ENCODE assay signal across 8 mouse cellular contexts in the genomic region with DNA sequence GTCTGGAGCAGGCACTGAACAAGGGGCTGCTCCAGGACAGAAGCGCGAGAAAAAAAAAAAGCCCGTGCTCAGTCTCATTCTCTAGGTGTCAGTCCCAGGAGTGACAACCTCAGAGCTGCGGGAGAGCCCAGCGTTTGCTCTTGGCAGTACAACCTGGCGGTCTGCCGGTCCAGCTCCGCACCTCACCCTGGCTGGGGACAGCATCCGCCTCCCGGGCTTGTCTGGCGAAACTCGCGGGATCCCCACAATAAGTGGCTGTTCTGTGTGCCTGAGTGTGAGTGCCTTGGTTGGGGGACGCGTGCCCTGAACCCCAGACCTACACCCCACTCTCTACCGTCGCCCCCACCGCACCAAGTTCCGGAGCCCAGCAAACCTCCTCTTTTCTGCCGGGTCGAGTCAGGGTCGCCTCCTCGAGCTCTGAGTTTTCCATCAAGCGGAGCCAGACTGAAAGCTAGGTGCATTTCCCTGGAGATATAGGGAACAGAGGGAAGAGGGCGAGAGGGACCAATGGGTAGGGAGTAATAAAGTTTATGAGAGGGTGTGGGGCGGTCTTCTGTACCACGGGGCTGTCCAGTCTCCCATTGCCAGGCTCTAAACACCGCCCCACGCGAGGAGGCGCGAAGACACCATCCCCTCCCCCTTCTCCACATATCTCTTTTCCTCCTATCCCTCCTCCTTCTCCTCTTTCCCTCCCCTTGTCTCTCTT. TPM values are rescaled to one million over a fixed set of nuclear protein-coding genes. Genes with fewer than 3 reads are reported as not detected.
DNase-seq lines count a peak whose midpoint lies in the region; ATAC-seq and TF ChIP-seq lines count a peak whose summit lies in the region.

No protein-coding gene starts in this region.

- peak; percentile 59; the same call in 1 of the 2 replicates for ATAC-seq in lung, embryonic 15.5 days (ENCODE audit: borderline replicate concordance, extremely low read depth, low FRiP score, low TSS enrichment)
- ATAC-seq in embryonic facial prominence, embryonic 12.5 days (ENCODE audit: insufficient number of reproducible peaks, insufficient read depth, low FRiP score, low TSS enrichment), result peak; percentile 54
- ATAC-seq in intestine, postnatal 0 days, result peak; percentile 51
- ATAC-seq in neural tube, embryonic 13.5 days (ENCODE audit: low read depth), result peak; percentile 9; the same call in 1 of the 2 replicates
- ATAC-seq in monocyte, adult 5-6 weeks (replicated peaks; ENCODE audit: insufficient number of reproducible peaks, low FRiP score, low TSS enrichment, poor library complexity, severe bottlenecking), result no peak

- no peak overlapping the region for H3K27ac ChIP-seq in lung, embryonic 15.5 days
- H3K27ac ChIP-seq in embryonic facial prominence, embryonic 12.5 days, result no peak overlapping the region
- H3K27ac ChIP-seq in intestine, postnatal 0 days (ENCODE audit: low read depth, low read length), result no peak overlapping the region
- no peak overlapping the region for H3K27ac ChIP-seq in neural tube, embryonic 13.5 days (replicated peaks)

- H3K4me2 ChIP-seq in lung, embryonic 15.5 days, result peak overlapping the region; percentile 83
- H3K4me2 ChIP-seq in embryonic facial prominence, embryonic 12.5 days (replicated peaks), result peak overlapping the region; percentile 69
- H3K4me2 ChIP-seq in intestine, postnatal 0 days (replicated peaks; ENCODE audit: low read depth), result peak overlapping the region; percentile 69
- peak overlapping the region; percentile 51 for H3K4me2 ChIP-seq in neural tube, embryonic 13.5 days

- TF ChIP-seq CTCF in intestine, postnatal 0 days (IDR thresholded peaks at IDR 0.05; ENCODE audit: low read depth), result no peak

- no peaks in the 10 kb centered on the region for H3K9me3 ChIP-seq in lung, embryonic 15.5 days
- H3K9me3 ChIP-seq in embryonic facial prominence, embryonic 12.5 days, result no peaks in the 10 kb centered on the region
- H3K9me3 ChIP-seq in intestine, postnatal 0 days (ENCODE audit: control insufficient read depth), result no peaks in the 10 kb centered on the region
- H3K9me3 ChIP-seq in neural tube, embryonic 13.5 days, result no peaks in the 10 kb centered on the region

- H3K27me3 ChIP-seq in lung, embryonic 15.5 days, result peaks cover 100% of the 10 kb centered on the region
- peaks cover 99% of the 10 kb centered on the region for H3K27me3 ChIP-seq in embryonic facial prominence, embryonic 12.5 days
- H3K27me3 ChIP-seq in intestine, postnatal 0 days (replicated peaks; ENCODE audit: control insufficient read depth, insufficient read depth, low read length), result peaks cover 99% of the 10 kb centered on the region
- peaks cover 100% of the 10 kb centered on the region for H3K27me3 ChIP-seq in neural tube, embryonic 13.5 days

- peak overlapping the region; percentile 43 for H3K4me3 ChIP-seq in lung, embryonic 15.5 days
- peak overlapping the region; percentile 42 for H3K4me3 ChIP-seq in embryonic facial prominence, embryonic 12.5 days
- peak overlapping the region; percentile 40 for H3K4me3 ChIP-seq in intestine, postnatal 0 days (ENCODE audit: low read depth, low read length)
- H3K4me3 ChIP-seq in neural tube, embryonic 13.5 days, result peak overlapping the region; percentile 33

- H3K9ac ChIP-seq in lung, embryonic 15.5 days, result no peak overlapping the region
- no peak overlapping the region for H3K9ac ChIP-seq in embryonic facial prominence, embryonic 12.5 days
- H3K9ac ChIP-seq in intestine, postnatal 0 days (ENCODE audit: low read depth, low read length), result no peak overlapping the region
- H3K9ac ChIP-seq in neural tube, embryonic 13.5 days, result no peak overlapping the region

- no peaks in the 10 kb centered on the region for H3K36me3 ChIP-seq in lung, embryonic 15.5 days
- H3K36me3 ChIP-seq in embryonic facial prominence, embryonic 12.5 days, result no peaks in the 10 kb centered on the region
- H3K36me3 ChIP-seq in intestine, postnatal 0 days (ENCODE audit: control insufficient read depth, insufficient read depth), result no peaks in the 10 kb centered on the region
- no peaks in the 10 kb centered on the region for H3K36me3 ChIP-seq in neural tube, embryonic 13.5 days

- WGBS in lung, embryonic 15.5 days, result under 1% methylated on average over 32 of the region's 32 CpGs
- WGBS in embryonic facial prominence, embryonic 12.5 days, result under 1% methylated on average over 32 of the region's 32 CpGs
- WGBS in intestine, postnatal 0 days, result 1% methylated on average over 32 of the region's 32 CpGs
- under 1% methylated on average over 32 of the region's 32 CpGs for WGBS in neural tube, embryonic 13.5 days

- no peak for DNase-seq in lung, postnatal 10 days
- no peak for DNase-seq in adrenal gland, adult (ENCODE audit: inconsistent age in 2 of 2, low spot score in 1 of 2)
- no peak for DNase-seq in cerebellum, adult 9-11 months

- peaks cover 26% of the 10 kb centered on the region for H3K4me1 ChIP-seq in lung, embryonic 15.5 days
- peaks cover 16% of the 10 kb centered on the region for H3K4me1 ChIP-seq in embryonic facial prominence, embryonic 12.5 days
- no peaks in the 10 kb centered on the region for H3K4me1 ChIP-seq in intestine, postnatal 0 days (replicated peaks; ENCODE audit: control insufficient read depth, insufficient read depth, low read length)
- H3K4me1 ChIP-seq in neural tube, embryonic 13.5 days (replicated peaks), result peaks cover 22% of the 10 kb centered on the region

RNA-seq across cellular contexts. Expression of a gene that starts 0.6 kb away (rescaled TPM):
- not detected in 2 replicates for polyA plus RNA-seq in lung, embryonic 15.5 days (2015; fragmentation: Nextera tagmentation; extraction: Ambion mirVana)
- 7.4 and 8.9 TPM in 2 replicates for polyA plus RNA-seq in embryonic facial prominence, embryonic 12.5 days (2016; fragmentation: Nextera tagmentation; extraction: Ambion mirVana)
- polyA plus RNA-seq in intestine, postnatal 0 days (2015; fragmentation: Nextera tagmentation; extraction: Ambion mirVana), result not detected in 2 replicates
- 0.15 TPM in 1 of 2 replicates, not detected in the other for polyA plus RNA-seq in neural tube, embryonic 13.5 days (2015; fragmentation: Nextera tagmentation; extraction: Ambion mirVana)
- total RNA-seq in monocyte, adult 5-6 weeks (2017), result not detected in 3 replicates

RNA-seq across cellular contexts. Expression of a gene that starts 32.3 kb away (rescaled TPM):
- polyA plus RNA-seq in lung, embryonic 15.5 days (2015; fragmentation: Nextera tagmentation; extraction: Ambion mirVana), result 0.35 and 0.45 TPM in 2 replicates
- 0.31 and 0.33 TPM in 2 replicates for polyA plus RNA-seq in embryonic facial prominence, embryonic 12.5 days (2016; fragmentation: Nextera tagmentation; extraction: Ambion mirVana)
- polyA plus RNA-seq in intestine, postnatal 0 days (2015; fragmentation: Nextera tagmentation; extraction: Ambion mirVana), result not detected in 2 replicates
- not detected in 2 replicates for polyA plus RNA-seq in neural tube, embryonic 13.5 days (2015; fragmentation: Nextera tagmentation; extraction: Ambion mirVana)
- not detected in 3 replicates for total RNA-seq in monocyte, adult 5-6 weeks (2017)

RNA-seq across cellular contexts. Expression of a gene that starts 32.9 kb away (rescaled TPM):
- not detected in 2 replicates for polyA plus RNA-seq in lung, embryonic 15.5 days (2015; fragmentation: Nextera tagmentation; extraction: Ambion mirVana)
- polyA plus RNA-seq in embryonic facial prominence, embryonic 12.5 days (2016; fragmentation: Nextera tagmentation; extraction: Ambion mirVana), result not detected in 2 replicates
- polyA plus RNA-seq in intestine, postnatal 0 days (2015; fragmentation: Nextera tagmentation; extraction: Ambion mirVana), result not detected in 2 replicates
- not detected in 2 replicates for polyA plus RNA-seq in neural tube, embryonic 13.5 days (2015; fragmentation: Nextera tagmentation; extraction: Ambion mirVana)
- total RNA-seq in monocyte, adult 5-6 weeks (2017), result not detected in 3 replicates

RNA-seq across cellular contexts. Expression of a gene that starts 51.9 kb away (rescaled TPM):
- not detected in 2 replicates for polyA plus RNA-seq in lung, embryonic 15.5 days (2015; fragmentation: Nextera tagmentation; extraction: Ambion mirVana)
- 0.27 and 0.32 TPM in 2 replicates for polyA plus RNA-seq in embryonic facial prominence, embryonic 12.5 days (2016; fragmentation: Nextera tagmentation; extraction: Ambion mirVana)
- not detected in 2 replicates for polyA plus RNA-seq in intestine, postnatal 0 days (2015; fragmentation: Nextera tagmentation; extraction: Ambion mirVana)
- polyA plus RNA-seq in neural tube, embryonic 13.5 days (2015; fragmentation: Nextera tagmentation; extraction: Ambion mirVana), result not detected in 2 replicates
- not detected in 3 replicates for total RNA-seq in monocyte, adult 5-6 weeks (2017)

RNA-seq across cellular contexts. Expression of a gene that starts 54.5 kb away (rescaled TPM):
- polyA plus RNA-seq in lung, embryonic 15.5 days (2015; fragmentation: Nextera tagmentation; extraction: Ambion mirVana), result not detected in 2 replicates
- polyA plus RNA-seq in embryonic facial prominence, embryonic 12.5 days (2016; fragmentation: Nextera tagmentation; extraction: Ambion mirVana), result not detected in 2 replicates
- 4.5 and 5.3 TPM in 2 replicates for polyA plus RNA-seq in intestine, postnatal 0 days (2015; fragmentation: Nextera tagmentation; extraction: Ambion mirVana)
- polyA plus RNA-seq in neural tube, embryonic 13.5 days (2015; fragmentation: Nextera tagmentation; extraction: Ambion mirVana), result not detected in 2 replicates
- total RNA-seq in monocyte, adult 5-6 weeks (2017), result not detected in 3 replicates
